Mouse (Mus musculus): Measurements from ENCODE around the gene Rbfox3.

Gene Rbfox3

GRCm38 (mm10) chr11:118604206-118604605, 307.2 kb downstream of the Rbfox3 start:
- no peak for DNase-seq (ENCODE audit: low read depth)

GRCm38 (mm10) chr11:118603126-118603525, 308.3 kb downstream of the Rbfox3 start:
- peak; percentile 23 for DNase-seq (ENCODE audit: low read depth)

GRCm38 (mm10) chr11:118601484-118601883, 309.9 kb downstream of the Rbfox3 start:
- DNase-seq (ENCODE audit: low read depth) = no peak

GRCm38 (mm10) chr11:118600168-118600567, 311.2 kb downstream of the Rbfox3 start:
- no peak for DNase-seq (ENCODE audit: low read depth)

- no peak for DNase-seq (ENCODE audit: low read depth)
Observed at GRCm38 (mm10) chr11:118598726-118599125, 312.7 kb downstream of the Rbfox3 start.

GRCm38 (mm10) chr11:118584826-118585225, 326.6 kb downstream of the Rbfox3 start:
- peak; percentile 95 for DNase-seq (ENCODE audit: low read depth)

- no peak for DNase-seq (ENCODE audit: low read depth)
Observed at GRCm38 (mm10) chr11:118583989-118584388, 327.4 kb downstream of the Rbfox3 start.

- no peak for DNase-seq (ENCODE audit: low read depth)
Observed at GRCm38 (mm10) chr11:118583573-118583972, 327.8 kb downstream of the Rbfox3 start.

GRCm38 (mm10) chr11:118581019-118581418, 330.4 kb downstream of the Rbfox3 start:
- no peak for DNase-seq (ENCODE audit: low read depth)

GRCm38 (mm10) chr11:118579622-118580021, 331.8 kb downstream of the Rbfox3 start:
- DNase-seq (ENCODE audit: low read depth) = no peak

- DNase-seq (ENCODE audit: low read depth) = no peak
Observed at GRCm38 (mm10) chr11:118577271-118577670, 334.1 kb downstream of the Rbfox3 start.

- no peak for DNase-seq (ENCODE audit: low read depth)
Observed at GRCm38 (mm10) chr11:118576611-118577010, 334.8 kb downstream of the Rbfox3 start.

GRCm38 (mm10) chr11:118574418-118574817, 337.0 kb downstream of the Rbfox3 start:
- no peak for DNase-seq (ENCODE audit: low read depth)

- DNase-seq (ENCODE audit: low read depth) = peak; percentile 61
Observed at GRCm38 (mm10) chr11:118573569-118573968, 337.8 kb downstream of the Rbfox3 start.

GRCm38 (mm10) chr11:118573000-118573399, 338.4 kb downstream of the Rbfox3 start:
- no peak for DNase-seq (ENCODE audit: low read depth)

- DNase-seq (ENCODE audit: low read depth) = no peak
Observed at GRCm38 (mm10) chr11:118570164-118570563, 341.2 kb downstream of the Rbfox3 start.

GRCm38 (mm10) chr11:118569571-118570062, 341.8 kb downstream of the Rbfox3 start:
- DNase-seq (ENCODE audit: low read depth) = no peak

- no peak for DNase-seq (ENCODE audit: low read depth)
Observed at GRCm38 (mm10) chr11:118563877-118564276, 347.5 kb downstream of the Rbfox3 start.

GRCm38 (mm10) chr11:118562847-118563246, 348.6 kb downstream of the Rbfox3 start:
- no peak for DNase-seq (ENCODE audit: low read depth)

GRCm38 (mm10) chr11:118558193-118558592, 353.2 kb downstream of the Rbfox3 start:
- no peak for DNase-seq (ENCODE audit: low read depth)

- peak; percentile 58 for DNase-seq (ENCODE audit: low read depth)
Observed at GRCm38 (mm10) chr11:118555631-118556030, 355.8 kb downstream of the Rbfox3 start.

GRCm38 (mm10) chr11:118554542-118554941, 356.9 kb downstream of the Rbfox3 start:
- no peak for DNase-seq (ENCODE audit: low read depth)

- DNase-seq (ENCODE audit: low read depth) = no peak
Observed at GRCm38 (mm10) chr11:118553926-118554325, 357.5 kb downstream of the Rbfox3 start.

GRCm38 (mm10) chr11:118553001-118553400, 358.4 kb downstream of the Rbfox3 start:
- no peak for DNase-seq (ENCODE audit: low read depth)

- DNase-seq (ENCODE audit: low read depth) = no peak
Observed at GRCm38 (mm10) chr11:118552478-118552877, 358.9 kb downstream of the Rbfox3 start.

Measured in NIH3T3 (cell line).